Mouse (Mus musculus): ENCODE measurements around the gene Sema4a.

The Sema4a gene

DNA sequence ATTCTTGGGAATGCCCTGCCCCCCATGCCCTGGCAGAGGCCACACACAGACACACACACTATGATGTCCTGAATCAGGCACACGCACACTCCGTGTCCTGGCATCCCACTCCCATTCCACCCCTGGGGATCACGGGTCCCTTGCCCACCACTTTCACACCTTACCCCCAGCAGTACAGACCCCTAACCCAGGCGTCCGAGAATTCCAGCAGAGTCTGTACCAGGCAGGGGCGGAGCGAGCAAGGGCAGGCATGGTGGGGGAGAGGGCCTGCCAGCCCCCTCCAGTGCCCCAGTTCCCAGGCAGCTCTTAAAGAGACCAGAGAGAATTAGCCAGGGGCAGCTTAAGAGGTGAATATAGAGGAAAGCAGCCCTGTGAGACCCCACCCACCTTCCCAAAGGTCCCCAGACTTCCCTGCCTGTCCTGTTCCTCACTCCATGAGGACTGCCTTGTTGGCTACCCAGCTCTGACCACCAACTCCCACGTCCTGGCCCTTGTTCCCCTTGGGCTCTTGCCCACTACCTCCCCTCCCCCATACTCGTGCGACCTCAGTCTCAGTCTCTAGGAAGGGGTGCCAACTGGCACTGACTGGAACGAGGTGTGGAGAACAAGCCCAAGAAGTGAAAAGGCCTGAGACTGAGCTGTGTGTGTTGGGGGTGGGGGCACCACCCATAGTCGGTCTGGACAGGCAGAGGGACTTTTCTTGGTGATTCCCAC, at the start of gene Sema4a:
Gene Sema4a (minus strand): TSS at position 200 of the 714 bp plus-strand sequence.
- no peak for DNase-seq (ENCODE audit: low read depth, low spot score)

DNA sequence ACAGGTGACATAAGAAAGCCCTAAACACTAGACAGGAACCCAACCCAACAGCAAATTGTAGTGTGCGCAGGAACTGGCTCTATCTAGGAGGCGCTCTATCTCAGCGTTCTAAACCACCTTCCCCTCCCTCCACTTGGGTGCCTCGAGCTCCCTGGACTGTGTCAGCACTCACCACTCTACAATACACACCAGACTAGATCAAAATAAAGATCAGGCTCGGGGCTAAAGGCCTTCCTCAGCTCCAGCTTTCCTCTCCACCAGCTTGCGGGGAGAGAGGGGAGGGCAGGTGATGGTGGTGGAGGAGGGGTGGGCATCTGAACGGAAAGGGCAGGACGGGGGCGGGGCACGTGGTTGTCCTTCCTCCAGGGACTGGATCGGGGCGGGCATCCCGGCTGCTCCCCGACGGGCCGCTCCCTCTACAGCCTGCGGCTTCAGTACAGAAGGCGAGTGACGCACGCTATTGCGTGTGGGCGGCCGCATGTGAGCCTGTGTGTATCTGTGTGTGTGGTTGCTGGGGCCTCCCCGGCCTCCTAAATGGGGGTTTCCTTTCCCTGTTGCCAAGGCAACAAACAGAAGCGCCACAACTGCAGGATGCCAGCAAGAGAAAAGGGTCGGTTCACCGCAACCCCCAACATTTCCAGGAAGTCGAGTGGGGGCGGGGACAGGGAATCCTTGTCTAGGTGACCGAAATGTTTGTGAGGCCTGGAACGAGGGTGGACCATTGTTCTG, 48.9 kb upstream of the Sema4a start, which contains the start of gene Lmna:
Gene Lmna (minus strand): TSS at position 265 of the 729 bp plus-strand sequence.
- peak; percentile 92 for DNase-seq (ENCODE audit: low read depth, low spot score)

DNA sequence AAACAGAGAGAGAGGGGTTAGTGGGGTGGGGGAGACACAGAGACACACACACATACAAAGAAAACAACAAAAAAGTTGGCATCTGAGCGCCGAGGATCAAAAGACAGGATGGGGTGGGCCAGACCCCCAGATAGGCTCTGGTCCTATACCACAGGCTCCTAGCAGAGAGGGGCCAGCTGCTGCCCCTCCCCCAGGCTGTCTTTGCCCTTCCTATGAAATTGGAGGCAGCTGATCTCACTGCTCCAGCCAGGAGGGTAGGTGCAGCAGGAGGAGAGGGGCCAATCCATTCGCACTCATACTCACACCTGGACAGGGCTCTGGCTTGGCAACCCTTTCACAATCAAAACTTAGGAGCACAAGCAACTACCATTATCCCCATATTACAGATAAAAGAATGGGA, 48.3 kb upstream of the Sema4a start:
- DNase-seq (ENCODE audit: low read depth, low spot score) = no peak

DNA sequence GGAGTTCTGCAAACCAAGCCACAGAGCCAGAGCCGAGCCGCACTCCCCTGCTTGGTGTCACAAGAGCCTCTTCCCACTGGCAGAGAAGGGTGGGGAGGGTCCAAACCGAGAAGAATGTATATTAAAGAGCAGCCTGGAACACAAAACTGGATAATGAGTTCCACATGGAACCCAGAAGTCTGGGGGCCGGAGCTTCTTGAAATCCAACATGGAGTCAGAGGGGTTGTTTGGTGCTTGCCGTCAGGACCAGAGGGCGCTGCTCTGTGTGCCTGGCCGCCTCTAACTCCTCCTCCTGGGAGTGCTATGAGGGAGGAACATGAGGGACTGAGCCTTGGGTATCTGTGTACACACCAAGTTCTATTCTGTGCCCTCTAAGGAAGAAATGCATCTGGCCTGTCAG, 44.8 kb upstream of the Sema4a start:
- no peak for DNase-seq (ENCODE audit: low read depth, low spot score)

DNA sequence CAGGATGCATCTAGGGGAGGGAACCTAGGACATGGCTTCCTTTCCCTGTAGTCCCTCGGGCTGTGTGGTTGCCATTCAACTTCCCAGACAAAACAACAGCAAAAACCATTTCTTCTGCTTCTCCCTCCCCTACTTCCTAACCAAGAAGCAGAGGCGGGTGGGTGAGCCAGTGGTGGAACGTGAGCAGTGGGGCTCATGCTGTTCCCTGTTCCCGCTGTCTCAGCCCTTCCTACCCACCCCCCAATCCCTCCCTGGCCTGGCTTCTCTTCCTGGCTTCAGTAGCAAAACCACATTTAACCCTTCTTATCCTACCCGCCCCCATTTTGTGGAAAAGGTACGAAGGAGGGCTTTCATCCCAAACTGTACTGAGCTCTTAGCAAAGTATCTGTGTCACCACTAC, 44.1 kb upstream of the Sema4a start:
- no peak for DNase-seq (ENCODE audit: low read depth, low spot score)

DNA sequence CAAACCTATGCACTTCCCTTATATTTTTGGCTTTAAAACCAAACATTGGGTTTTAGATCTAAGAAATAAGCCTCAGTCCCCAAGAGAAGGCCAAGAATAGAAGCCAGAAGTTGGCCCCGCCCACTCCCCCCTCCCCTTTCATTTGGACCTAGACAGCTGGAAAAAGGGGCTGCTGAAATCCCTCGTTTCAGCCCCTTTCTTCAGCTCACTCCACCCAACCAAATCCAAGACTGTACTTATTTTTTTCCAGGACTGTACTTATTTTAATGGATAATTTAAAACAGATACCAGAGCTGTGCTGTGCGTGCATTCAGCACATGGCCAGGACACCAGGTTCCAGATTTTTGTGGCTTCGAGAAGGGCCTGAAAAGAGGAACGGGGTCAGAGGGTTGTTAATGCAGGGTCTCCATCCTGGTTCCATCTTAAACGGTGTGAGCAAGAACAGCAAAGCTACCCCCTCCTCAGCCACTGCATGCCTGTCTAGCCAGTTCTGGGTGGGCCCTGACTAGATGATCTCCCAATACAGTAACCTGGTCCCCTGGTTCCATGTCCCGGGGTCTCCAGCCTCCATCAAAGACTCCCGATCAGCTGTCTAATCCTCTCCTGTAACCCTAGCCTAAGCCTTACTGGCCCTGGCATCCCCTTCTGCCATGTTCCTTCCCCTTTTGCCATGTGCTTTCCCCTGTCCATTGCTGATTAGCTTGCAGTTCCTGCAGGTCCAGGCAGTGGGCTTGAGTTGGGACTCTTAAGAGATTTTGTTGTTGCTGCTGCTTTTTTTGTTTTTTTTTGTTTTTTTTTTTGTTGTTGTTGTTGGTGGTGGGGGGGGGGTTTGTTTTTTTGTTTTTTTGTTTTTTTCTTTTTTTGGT, 43.1 kb upstream of the Sema4a start:
- DNase-seq (ENCODE audit: low read depth, low spot score) = no peak

DNA sequence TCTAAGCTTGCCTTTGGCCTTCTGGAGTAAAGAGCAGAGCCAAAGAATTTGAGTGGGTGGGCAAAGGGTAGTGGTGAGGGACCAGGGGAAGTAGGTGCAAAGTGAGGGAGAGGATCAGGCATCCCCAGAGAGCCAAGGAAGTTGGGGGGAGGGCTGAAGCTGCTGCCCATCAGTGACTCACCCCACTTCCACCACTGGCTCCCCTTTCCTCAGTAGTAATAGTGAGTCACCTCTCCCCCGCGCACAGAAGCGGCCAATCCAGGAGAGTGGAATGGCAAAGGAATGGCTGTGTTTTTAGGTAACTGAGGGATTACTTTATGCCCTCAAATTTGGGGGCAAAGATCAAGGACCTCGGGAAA, 42.5 kb upstream of the Sema4a start:
- DNase-seq (ENCODE audit: low read depth, low spot score) = no peak

DNA sequence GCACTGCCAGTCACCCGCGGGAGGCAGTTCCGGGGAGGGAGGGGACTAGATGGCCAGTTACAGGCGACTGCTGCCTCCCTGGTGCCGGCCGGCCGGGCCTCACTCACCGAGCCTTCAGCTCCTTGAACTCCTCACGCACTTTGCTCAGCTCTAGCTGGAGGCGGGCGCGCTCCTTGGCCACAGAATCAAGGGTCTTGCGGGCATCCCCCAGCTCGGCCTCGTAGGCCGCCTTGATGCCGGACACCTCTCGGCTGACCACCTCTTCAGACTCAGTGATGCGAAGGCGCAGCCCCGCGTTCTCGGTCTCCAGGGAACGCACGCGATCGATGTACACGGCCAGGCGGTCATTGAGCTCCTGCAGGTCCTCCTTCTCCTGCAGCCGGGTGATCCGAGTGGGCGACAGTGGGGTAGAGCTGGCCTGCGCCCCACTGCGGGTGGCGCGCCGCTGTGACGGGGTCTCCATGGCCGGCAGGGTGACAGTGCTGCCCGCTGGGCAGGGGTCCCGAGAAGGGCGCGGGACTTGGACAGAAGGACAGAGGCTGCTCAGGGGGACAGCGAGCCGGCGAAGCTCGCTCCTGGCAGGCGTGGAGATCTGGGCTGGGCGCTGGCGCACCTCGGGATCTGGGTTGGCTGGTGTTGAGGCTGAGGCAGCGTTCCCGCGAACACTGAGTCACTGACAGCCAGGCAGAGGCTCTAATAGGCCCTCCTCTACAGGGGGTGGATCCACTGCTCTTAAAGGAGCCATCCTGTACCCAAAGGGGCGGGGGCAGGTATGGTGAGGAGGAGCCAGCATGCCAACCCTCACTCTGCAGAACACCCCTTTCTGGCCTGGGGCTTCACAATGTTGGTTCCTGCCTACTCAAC, 41.9 kb upstream of the Sema4a start:
- peak; percentile 95 for DNase-seq (ENCODE audit: low read depth, low spot score)

- no peak for DNase-seq (ENCODE audit: low read depth, low spot score)
Measured at GRCm38 (mm10) chr3:88502031-88502571, 41.1 kb upstream of the Sema4a start.

DNA sequence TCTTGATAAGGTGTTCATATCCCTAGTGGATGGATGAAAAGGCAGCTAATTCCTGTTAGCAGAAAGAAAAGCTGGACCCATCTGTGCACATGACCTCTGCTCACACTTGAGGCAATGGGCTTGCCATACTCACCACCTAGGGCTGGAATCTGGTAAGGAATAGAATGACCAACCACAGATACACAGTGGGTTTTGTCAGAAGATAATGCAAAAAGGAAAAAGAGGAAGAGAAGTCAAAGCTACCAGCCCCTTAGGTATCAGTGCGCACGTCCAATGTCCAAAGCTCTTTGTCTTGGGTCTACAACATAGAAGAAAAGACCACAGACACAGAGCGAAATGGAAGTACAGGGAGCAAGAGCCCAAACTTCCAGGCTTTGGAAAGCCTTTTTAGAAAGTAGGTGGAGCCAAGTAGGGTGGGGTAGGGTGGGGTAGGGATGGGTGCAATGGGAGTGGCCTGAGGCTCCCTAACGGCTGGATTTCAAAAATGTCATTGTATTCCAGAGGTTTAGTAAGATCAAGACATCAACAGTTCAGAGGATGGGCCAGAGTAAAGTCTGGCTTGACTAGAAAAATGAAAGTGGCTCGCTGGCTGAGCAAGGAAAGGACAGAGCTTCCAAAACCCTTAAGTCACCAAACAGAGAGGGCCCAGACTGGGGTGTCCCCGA, 40.5 kb upstream of the Sema4a start:
- DNase-seq (ENCODE audit: low read depth, low spot score) = no peak

DNA sequence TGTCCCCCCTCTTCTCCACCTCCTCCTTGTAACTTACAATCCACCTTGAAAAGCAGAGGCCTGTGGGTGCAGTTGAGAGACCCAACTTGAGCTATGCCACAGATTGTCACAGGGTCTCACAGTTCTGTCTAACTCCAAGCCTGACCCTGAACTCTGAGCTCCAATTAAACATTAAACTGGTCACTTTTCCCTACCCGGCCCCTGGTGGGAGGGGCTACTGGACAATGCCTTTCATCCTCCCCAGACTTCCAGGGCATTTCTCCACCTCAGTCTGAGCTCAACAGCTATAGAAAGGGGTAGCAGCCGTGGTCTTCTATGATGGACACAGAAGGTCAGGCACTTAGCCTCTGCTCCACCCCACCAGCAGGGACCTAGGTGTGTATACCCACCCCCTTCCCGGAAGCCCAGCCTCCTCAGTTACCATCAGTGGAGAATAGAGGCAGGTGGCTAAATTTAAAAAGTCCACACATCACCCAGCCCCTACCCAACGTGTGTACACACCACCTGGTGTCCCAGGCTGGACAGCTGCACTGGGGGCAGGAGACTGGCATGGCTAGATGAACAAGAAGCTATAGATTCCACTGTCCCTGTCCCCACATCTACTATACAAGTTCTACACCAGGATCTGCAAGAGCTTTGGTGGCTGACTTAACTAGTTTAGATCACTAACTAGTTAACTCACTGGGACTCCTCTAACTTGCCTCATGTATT, 39.8 kb upstream of the Sema4a start:
- DNase-seq (ENCODE audit: low read depth, low spot score) = no peak

DNA sequence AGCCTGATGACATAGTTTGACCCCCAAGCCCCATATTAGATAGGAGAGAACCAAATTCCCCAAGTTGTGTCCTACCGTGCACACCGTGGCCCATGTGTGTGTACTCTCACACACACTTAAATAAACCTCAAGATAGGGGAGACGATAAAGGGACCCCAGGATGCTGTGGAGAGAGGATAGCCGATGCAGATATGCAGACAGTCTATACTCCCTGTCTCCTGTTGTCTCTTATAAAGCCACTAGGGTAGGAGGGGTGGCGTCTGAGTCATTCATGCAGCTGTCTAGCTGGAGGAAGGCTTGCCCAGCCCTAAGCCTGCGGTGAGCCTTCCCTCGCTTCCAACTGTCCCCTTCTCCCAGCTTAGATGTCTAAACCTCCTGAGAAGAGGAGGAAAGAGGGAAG, 39.1 kb upstream of the Sema4a start:
- no peak for DNase-seq (ENCODE audit: low read depth, low spot score)

- no peak for DNase-seq (ENCODE audit: low read depth, low spot score)
Measured at GRCm38 (mm10) chr3:88499580-88499979, 38.6 kb upstream of the Sema4a start.

DNA sequence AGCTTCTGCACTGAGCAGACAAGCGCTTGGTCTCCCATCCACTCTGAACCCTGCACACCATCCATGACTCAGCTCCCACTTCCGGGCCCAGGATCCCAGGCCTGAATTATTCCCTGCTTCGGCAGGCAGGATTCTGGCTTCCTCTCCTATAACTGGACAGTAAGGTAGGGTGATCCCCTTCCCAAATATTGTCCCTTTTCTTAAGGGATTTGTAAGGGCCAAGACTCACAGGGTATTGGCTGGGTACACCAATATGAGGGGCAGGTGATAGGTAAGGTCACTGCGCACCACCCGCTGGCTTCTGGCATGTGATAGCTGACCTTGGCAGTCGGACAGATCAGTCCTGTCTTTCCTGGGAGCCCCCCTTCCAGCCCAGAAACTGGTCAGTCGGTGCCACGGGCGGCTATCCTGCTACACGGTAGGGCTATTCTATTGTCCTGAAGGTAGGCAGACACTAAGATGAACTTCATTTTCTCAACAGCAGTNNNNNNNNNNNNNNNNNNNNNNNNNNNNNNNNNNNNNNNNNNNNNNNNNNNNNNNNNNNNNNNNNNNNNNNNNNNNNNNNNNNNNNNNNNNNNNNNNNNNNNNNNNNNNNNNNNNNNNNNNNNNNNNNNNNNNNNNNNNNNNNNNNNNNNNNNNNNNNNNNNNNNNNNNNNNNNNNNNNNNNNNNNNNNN, 34.9 kb upstream of the Sema4a start:
- no peak for DNase-seq (ENCODE audit: low read depth, low spot score)

- peak; percentile 93 for DNase-seq (ENCODE audit: low read depth, low spot score)
Measured at GRCm38 (mm10) chr3:88494836-88495628, 34.0 kb upstream of the Sema4a start.

- no peak for DNase-seq (ENCODE audit: low read depth, low spot score)
Measured at GRCm38 (mm10) chr3:88493706-88494582, 33.0 kb upstream of the Sema4a start.

GRCm38 (mm10) chr3:88487396-88487795, 26.4 kb upstream of the Sema4a start:
- no peak for DNase-seq (ENCODE audit: low read depth, low spot score)
